Mouse (Mus musculus): ENCODE data around the gene Hmcn2. TPM values are rescaled to one million over a fixed set of nuclear protein-coding genes. Genes with fewer than 3 reads are reported as not detected.

The Hmcn2 gene
- polyA plus RNA-seq, 1 experiment from 2014 or later = 0.47 TPM

DNA sequence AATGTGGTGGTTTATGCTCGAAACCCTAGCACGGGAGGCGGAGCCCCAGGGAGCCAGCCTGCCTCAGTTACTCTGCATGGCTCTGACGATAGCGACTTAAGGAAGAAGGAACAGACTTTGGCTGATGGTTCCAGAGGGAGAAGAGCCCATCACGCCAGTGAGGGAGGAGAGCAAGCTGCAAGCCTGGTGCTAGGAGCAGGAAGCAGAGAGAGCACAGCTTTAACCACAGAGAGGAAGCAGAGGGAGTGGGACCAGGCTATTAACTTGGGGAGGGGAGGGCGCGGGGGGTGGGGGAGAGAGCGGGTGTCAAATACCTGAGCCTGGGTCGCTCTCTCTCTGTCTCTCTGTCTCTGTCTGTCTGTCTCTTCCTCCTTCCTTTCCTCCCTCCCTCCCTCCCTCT lies 102.8 kb downstream of the Hmcn2 start:
- no peak overlapping the region for H3K27ac ChIP-seq (replicated peaks)
- H3K4me3 ChIP-seq (replicated peaks) = no peak overlapping the region
- no peaks in the 10 kb centered on the region for H3K9me3 ChIP-seq (replicated peaks)
- 0 out of 2 replicates have a peak, but pooled peaks cover 3% of the 10 kb centered on the region for H3K27me3 ChIP-seq
- H3K36me3 ChIP-seq = no peaks in the 10 kb centered on the region
- 72% methylated on average over 10 of the region's 10 CpGs for WGBS
- no peak for ATAC-seq (ENCODE audit: insufficient number of reproducible peaks, low FRiP score, low TSS enrichment, low read depth)
- H3K4me1 ChIP-seq = no peaks in the 10 kb centered on the region
- H3K9ac ChIP-seq = no peak overlapping the region
- H3K4me2 ChIP-seq (replicated peaks) = no peak overlapping the region

DNA sequence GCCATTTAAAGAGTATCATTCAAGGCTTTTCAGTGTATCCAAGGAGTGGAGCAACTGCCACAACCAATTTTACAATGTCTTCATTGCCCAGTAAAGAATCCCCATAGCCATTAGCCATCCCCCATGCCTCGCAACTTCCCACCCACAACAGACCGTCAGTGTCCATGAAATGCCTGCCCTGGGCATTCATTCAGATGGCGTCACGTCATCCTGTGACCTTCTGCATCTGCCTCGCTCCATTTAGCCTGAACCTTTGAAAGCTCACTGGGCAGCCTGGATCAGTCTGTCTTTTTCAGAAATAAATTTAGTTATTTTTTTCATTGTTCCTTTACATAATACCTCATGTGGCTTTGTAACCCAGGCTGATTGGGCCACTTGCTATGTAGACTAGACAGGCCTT lies 103.8 kb downstream of the Hmcn2 start:
- 85% methylated on average over 5 of the region's 5 CpGs for WGBS
- Histone ChIP-seq H3K36me3 (no peaks in the 10 kb centered on the region), H3K27ac (replicated peaks) (no peak overlapping the region), H3K4me2 (replicated peaks) (no peak overlapping the region), H3K4me3 (replicated peaks) (no peak overlapping the region), H3K4me1 (no peaks in the 10 kb centered on the region), H3K27me3 (0 out of 2 replicates have a peak, but pooled peaks cover 3% of the 10 kb centered on the region), H3K9ac (no peak overlapping the region), H3K9me3 (replicated peaks) (no peaks in the 10 kb centered on the region)
- ATAC-seq (ENCODE audit: insufficient number of reproducible peaks, low FRiP score, low TSS enrichment, low read depth) = no peak

DNA sequence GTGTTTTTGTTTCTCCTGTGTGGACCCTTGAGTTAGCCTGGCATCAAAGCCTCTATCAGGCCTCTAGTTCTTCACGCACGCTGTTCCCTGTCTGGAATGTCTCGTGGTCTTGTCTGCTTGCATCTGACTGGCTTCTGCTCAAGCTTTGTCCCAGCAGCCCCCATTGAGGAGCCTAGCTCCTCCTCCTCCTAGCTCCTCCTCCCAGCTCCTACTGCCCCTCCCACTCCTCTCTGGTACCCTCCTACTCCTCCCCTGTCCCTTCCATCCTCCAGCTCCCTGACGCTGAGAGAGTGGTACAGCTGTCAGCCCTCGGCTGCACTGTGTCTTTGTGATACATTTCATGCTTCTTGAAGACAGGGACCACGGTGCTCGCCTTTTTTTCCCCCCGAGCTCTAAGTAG lies 104.4 kb downstream of the Hmcn2 start:
- Histone ChIP-seq H3K4me3 (replicated peaks) (no peak overlapping the region), H3K9me3 (replicated peaks) (no peaks in the 10 kb centered on the region), H3K4me2 (replicated peaks) (no peak overlapping the region), H3K27ac (replicated peaks) (no peak overlapping the region), H3K4me1 (no peaks in the 10 kb centered on the region), H3K9ac (no peak overlapping the region), H3K36me3 (no peaks in the 10 kb centered on the region), H3K27me3 (0 out of 2 replicates have a peak, but pooled peaks cover 3% of the 10 kb centered on the region)
- ATAC-seq (ENCODE audit: insufficient number of reproducible peaks, low FRiP score, low TSS enrichment, low read depth) = no peak; the same call in 1 of the 2 replicates
- WGBS = 25% methylated on average over 8 of the region's 8 CpGs

DNA sequence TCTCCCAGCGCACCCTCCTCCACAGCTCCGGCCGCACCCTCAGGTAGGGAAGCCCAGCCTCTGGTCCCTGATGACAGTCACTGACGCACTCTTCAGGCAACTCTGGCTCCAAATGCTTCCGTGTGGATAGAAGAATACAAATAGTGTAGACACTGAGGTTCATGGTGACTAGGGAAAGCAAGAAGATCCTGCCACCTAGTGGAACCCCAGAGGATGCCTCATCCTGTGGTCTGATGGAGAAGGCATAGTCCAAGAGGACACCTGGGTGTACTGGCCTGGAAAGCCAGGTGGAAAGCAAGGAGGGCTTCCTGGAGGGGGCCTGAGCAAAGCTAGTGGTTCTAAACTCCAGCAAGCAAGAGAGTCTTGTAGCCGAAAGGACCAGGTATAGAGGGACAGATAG lies 106.7 kb downstream of the Hmcn2 start:
- Histone ChIP-seq H3K4me3 (replicated peaks) (no peak overlapping the region), H3K27ac (replicated peaks) (no peak overlapping the region), H3K36me3 (no peaks in the 10 kb centered on the region), H3K27me3 (0 out of 2 replicates have a peak, but pooled peaks cover 3% of the 10 kb centered on the region), H3K9me3 (replicated peaks) (no peaks in the 10 kb centered on the region), H3K9ac (no peak overlapping the region), H3K4me1 (no peaks in the 10 kb centered on the region), H3K4me2 (replicated peaks) (no peak overlapping the region)
- WGBS = 74% methylated on average over 6 of the region's 6 CpGs
- ATAC-seq (ENCODE audit: insufficient number of reproducible peaks, low FRiP score, low TSS enrichment, low read depth) = no peak

DNA sequence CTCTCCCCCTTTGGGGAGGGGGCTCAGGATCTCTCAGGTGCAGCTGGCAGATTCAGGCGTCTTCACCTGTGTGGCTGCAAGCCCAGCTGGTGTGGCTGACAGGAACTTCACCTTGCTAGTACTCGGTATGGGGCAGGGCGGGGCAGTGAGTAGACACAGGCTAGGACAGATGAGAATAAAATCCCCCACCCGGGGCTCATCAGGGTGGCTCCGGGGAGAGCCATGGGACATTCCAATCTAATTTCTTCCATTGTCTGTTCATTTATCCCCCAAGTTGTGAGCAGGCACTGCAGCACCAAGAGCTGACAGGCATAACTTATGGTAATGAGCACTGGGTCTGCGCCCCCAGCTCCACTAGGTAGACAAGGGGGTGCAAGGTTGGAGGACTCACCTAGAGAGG lies 108.4 kb downstream of the Hmcn2 start:
- Histone ChIP-seq H3K27me3 (0 out of 2 replicates have a peak, but pooled peaks cover 3% of the 10 kb centered on the region), H3K9me3 (replicated peaks) (no peaks in the 10 kb centered on the region), H3K4me1 (no peaks in the 10 kb centered on the region), H3K4me2 (replicated peaks) (no peak overlapping the region), H3K27ac (replicated peaks) (no peak overlapping the region), H3K9ac (no peak overlapping the region), H3K36me3 (no peaks in the 10 kb centered on the region), H3K4me3 (replicated peaks) (no peak overlapping the region)
- ATAC-seq (ENCODE audit: insufficient number of reproducible peaks, low FRiP score, low TSS enrichment, low read depth) = no peak
- WGBS = 46% methylated on average over 6 of the region's 6 CpGs

DNA sequence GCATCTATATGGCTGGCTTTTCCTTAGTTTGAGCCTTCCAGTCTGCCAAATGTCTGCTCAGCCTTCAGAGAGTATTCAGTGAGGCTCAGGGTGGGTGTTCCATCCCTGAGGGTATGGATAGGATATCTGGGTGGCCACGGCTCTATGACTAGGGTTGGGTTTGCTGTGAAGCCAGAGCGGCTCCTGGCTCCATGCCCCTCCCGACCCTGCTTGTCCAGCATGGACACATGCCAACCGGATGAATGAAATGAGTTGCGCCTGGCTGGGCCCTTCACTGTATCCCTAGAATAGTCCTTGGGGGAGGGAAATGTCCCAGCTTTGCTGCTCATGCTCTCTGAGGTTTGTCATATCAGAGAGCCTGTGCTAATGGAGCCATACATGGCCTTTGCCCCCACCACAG lies 117.3 kb downstream of the Hmcn2 start:
- ATAC-seq (ENCODE audit: insufficient number of reproducible peaks, low FRiP score, low TSS enrichment, low read depth) = no peak
- Histone ChIP-seq H3K27ac (replicated peaks) (no peak overlapping the region), H3K27me3 (no peaks in the 10 kb centered on the region), H3K4me3 (replicated peaks) (no peak overlapping the region), H3K4me1 (no peaks in the 10 kb centered on the region), H3K9me3 (replicated peaks) (no peaks in the 10 kb centered on the region), H3K9ac (no peak overlapping the region), H3K4me2 (replicated peaks) (no peak overlapping the region), H3K36me3 (no peaks in the 10 kb centered on the region)
- WGBS = 69% methylated on average over 5 of the region's 5 CpGs

DNA sequence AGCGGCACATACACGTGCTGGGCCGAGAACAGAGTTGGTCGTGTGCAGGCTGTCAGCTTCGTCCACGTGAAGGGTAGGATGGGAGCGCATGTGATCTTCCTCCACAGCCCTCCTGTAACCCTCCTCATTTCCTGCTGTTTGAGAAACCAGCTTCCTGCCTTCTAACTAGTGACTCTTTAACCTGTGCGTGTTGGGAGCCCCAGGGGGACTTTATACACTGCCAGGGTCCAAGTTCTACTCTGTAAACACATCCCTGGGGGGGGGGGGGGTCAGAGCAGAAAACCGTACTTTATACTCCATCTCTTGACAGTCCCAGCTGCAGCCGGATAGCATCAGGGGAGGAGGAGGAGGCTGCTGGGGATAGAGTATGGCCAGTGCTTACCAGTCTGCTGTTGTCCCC lies 120.5 kb downstream of the Hmcn2 start:
- H3K36me3 ChIP-seq = no peaks in the 10 kb centered on the region
- H3K9ac ChIP-seq = no peak overlapping the region
- no peak for ATAC-seq (ENCODE audit: insufficient number of reproducible peaks, low FRiP score, low TSS enrichment, low read depth)
- no peak overlapping the region for H3K4me3 ChIP-seq (replicated peaks)
- H3K9me3 ChIP-seq (replicated peaks) = no peaks in the 10 kb centered on the region
- H3K4me2 ChIP-seq (replicated peaks) = no peak overlapping the region
- H3K27me3 ChIP-seq = no peaks in the 10 kb centered on the region
- 61% methylated on average over 10 of the region's 10 CpGs for WGBS
- H3K27ac ChIP-seq (replicated peaks) = no peak overlapping the region
- no peaks in the 10 kb centered on the region for H3K4me1 ChIP-seq

DNA sequence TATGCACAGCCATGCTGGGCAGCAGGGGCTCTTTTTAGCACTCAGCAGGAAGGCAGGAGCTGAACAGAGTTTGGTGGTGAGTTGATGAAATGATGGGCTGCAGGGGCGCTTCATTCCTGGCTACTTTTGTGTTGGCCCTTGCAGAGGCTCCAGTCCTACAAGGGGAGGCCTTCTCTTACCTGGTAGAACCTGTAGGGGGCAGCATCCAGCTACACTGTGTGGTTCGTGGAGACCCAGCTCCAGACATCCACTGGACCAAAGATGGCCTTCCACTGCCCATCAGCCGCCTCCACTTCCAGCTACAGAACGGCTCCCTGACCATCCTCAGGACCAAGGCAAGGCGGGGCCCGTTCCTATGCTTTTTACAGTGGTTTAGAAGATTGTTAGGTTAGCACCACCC lies 121.4 kb downstream of the Hmcn2 start:
- Histone ChIP-seq H3K9me3 (replicated peaks) (no peaks in the 10 kb centered on the region), H3K27me3 (no peaks in the 10 kb centered on the region), H3K9ac (no peak overlapping the region), H3K4me1 (no peaks in the 10 kb centered on the region), H3K4me2 (replicated peaks) (no peak overlapping the region), H3K4me3 (replicated peaks) (no peak overlapping the region), H3K36me3 (no peaks in the 10 kb centered on the region), H3K27ac (replicated peaks) (no peak overlapping the region)
- ATAC-seq (ENCODE audit: insufficient number of reproducible peaks, low FRiP score, low TSS enrichment, low read depth) = no peak
- 36% methylated on average over 6 of the region's 6 CpGs for WGBS

DNA sequence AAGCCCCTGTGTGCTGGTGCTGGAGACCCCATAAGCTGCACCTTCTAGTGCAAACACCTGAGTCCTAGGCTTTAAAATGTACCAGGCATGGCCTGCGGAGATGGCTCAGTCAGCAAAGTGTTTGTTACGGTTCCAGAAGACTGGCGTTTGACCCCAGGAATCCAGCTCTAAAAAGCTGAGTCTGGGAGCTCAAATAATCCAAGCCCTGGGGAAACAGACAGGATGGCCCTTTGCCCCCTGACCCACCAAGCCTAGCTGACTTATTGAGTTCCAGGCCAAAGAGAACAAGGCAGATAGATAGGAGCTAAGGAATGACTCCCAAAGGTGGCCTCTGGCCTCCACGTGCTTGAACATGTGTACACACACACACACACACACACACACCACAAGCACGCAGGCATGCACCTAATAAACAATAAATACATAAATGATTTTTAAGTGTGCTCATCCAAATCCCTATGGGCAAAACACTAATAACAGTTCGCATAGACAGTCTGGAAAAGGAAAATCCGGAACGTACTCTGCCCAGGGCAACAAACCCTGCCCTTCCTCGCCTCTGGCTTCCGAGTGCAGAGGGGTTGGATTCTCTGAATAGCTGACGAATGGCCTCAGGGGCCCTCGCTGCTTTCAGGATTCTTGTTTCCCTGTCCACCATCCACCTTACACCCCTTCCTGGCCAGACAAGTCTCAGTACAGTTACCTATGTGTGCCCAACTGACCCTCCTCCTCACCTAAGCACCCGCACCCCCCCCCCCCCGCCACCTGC lies 123.4 kb downstream of the Hmcn2 start:
- no peak overlapping the region for H3K27ac ChIP-seq (replicated peaks)
- H3K4me1 ChIP-seq = peaks cover 6% of the 10 kb centered on the region
- ATAC-seq (ENCODE audit: insufficient number of reproducible peaks, low FRiP score, low TSS enrichment, low read depth) = no peak
- no peak overlapping the region for H3K4me3 ChIP-seq (replicated peaks)
- H3K27me3 ChIP-seq = no peaks in the 10 kb centered on the region
- H3K9ac ChIP-seq = no peak overlapping the region
- 45% methylated on average over 14 of the region's 14 CpGs for WGBS
- no peak overlapping the region for H3K4me2 ChIP-seq (replicated peaks)
- no peaks in the 10 kb centered on the region for H3K9me3 ChIP-seq (replicated peaks)
- no peaks in the 10 kb centered on the region for H3K36me3 ChIP-seq

DNA sequence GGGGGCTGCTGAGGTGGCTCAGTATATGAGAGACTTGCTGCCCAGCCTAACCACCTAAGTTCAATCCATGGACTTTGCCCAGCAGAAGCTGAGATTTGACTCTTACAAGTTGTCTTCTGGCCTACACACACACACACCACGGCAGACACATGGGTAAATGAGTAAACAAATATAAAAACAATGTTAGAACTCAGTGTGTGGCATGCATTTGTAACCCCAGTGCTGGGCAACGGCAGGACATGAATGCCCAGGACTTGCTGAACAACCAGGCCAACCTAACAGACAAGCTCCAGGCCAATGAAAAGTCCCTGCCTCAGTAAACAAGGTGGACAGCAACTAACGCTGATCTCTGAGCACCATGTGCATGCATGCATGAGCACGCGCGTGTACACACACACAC lies 125.4 kb downstream of the Hmcn2 start:
- ATAC-seq (ENCODE audit: insufficient number of reproducible peaks, low FRiP score, low TSS enrichment, low read depth) = no peak
- H3K27me3 ChIP-seq = no peaks in the 10 kb centered on the region
- H3K9ac ChIP-seq = no peak overlapping the region
- H3K4me3 ChIP-seq (replicated peaks) = no peak overlapping the region
- H3K4me2 ChIP-seq (replicated peaks) = no peak overlapping the region
- H3K27ac ChIP-seq (replicated peaks) = no peak overlapping the region
- 81% methylated on average over 6 of the region's 6 CpGs for WGBS
- no peaks in the 10 kb centered on the region for H3K9me3 ChIP-seq (replicated peaks)
- H3K4me1 ChIP-seq = peaks cover 16% of the 10 kb centered on the region
- H3K36me3 ChIP-seq = no peaks in the 10 kb centered on the region

DNA sequence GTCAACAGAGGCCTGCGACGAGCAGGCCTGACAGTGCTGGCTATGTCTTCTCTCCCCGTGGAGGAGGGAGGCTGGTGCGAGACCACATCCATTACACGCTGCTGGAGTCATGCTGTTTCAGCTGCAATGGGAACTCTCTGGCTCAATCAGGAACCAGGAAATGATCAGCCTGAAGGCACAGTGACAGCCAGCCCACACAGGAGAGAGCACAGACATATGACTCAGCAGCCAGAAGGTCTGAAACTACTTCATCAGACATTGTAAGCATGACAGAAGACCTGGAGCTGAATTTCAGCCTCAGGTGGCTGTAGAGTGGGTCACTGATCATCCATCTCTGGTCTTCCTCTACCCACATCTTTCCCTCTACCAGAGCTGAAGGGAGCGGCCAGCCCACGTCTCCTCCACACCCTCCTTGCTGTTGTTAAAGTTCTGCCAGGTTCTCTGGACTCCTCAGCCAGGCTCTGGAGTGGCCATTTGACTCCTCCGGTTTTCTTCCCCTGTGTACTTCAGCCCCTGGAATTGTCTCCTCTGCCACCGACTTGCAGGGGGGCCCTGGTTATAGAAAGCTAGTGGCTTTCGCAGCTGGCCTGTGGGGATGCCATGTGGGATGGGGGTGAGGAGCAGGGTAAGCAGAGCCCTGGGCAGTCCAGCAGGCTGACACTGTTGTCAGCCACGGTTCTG lies 128.4 kb downstream of the Hmcn2 start:
- Histone ChIP-seq H3K9me3 (replicated peaks) (no peaks in the 10 kb centered on the region), H3K27ac (replicated peaks) (peak overlapping the region; percentile 39; the same call in 1 of the 2 replicates), H3K36me3 (no peaks in the 10 kb centered on the region), H3K4me3 (replicated peaks) (no peak overlapping the region), H3K27me3 (no peaks in the 10 kb centered on the region), H3K9ac (no peak overlapping the region), H3K4me2 (replicated peaks) (no peak overlapping the region), H3K4me1 (peaks cover 22% of the 10 kb centered on the region)
- ATAC-seq (ENCODE audit: insufficient number of reproducible peaks, low FRiP score, low TSS enrichment, low read depth) = peak; percentile 70; the same call in 1 of the 2 replicates
- WGBS = 34% methylated on average over 11 of the region's 11 CpGs
